Mouse (Mus musculus) left cerebral cortex, postnatal 14 days (tissue): ENCODE data around the gene Creb5. TPM values are rescaled to one million over a fixed set of nuclear protein-coding genes. Genes with fewer than 3 reads are reported as not detected.

Experiments
- DNase-seq, 2 experiments: peaks; one replicate each; pipeline ENCODE4 v3.0.0; 2021 to 2022; ENCODE audit warnings: low spot score in 2 of 2, mixed read lengths in 1 of 2
- intact Hi-C: fragments of 180-260 bp; cut with DNase I; formaldehyde crosslinking; loops from one replicate; pipeline ENCODE4 v1.15.1; 2025
- total RNA-seq, 2 experiments: library from RNA; stranded (reverse); gene quantifications; 2 replicates each; pipeline ENCODE4 v1.2.3; 2021

The Creb5 gene
- total RNA-seq, 2 experiments from 2014 or later: 3.8 to 4.0 TPM

DNA sequence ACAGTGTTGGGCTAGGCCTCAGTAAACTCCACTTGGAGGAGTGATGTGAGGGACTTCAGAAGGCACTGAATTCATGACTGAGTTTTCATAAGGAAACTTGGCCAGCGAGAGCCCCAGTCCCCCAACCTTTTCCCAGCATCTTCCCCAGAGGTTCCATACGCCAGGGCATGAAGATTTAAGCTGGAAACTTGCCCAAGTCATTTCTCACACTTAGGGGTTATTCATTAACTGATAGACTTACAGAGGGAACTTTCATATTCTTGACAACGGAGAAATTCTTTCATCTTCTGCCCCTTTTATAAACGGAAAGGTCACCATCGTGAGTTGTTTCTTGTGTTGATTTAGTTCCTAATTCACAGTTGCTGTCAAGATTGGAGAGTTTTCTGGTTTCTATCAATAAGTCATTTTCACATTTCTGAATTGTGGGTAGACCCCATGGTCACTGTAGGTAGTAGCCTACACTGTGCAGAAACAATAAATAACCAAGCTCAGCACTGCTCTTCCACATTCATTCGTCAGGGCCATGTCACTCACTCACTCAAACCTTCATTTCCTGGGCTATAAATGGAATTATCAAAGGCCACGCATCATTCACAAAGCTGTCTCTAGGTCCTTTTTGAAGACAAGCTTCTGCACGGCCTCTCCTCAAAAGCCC is 366.8 kb downstream of the Creb5 start:
- no peak for DNase-seq
- intact Hi-C loops: no loop called here

GRCm38 (mm10) chr6:53654361-53654824 is 367.3 kb downstream of the Creb5 start:
- intact Hi-C loops: no loop called here
- peak; percentile 39 to 49 for DNase-seq

DNA sequence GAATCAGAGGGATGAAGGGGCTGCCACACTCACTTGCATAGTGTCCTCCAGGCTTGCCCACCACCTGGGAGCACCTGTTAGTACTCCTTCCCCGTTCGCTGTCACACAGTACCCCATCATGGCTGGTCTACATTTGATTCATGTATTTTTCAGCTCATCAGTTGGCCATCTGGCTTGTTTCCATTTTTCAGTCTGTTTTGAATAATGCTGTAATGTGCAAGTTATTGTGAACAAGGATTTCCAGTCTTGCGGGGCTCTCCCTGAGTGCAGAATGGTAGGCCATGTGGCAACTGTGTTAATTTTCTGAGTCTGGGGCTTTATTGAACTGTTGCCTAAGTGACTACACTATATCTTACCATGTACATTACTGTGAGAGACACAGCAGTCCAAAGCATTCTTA is 369.4 kb downstream of the Creb5 start:
- intact Hi-C loops: no loop called here

DNA sequence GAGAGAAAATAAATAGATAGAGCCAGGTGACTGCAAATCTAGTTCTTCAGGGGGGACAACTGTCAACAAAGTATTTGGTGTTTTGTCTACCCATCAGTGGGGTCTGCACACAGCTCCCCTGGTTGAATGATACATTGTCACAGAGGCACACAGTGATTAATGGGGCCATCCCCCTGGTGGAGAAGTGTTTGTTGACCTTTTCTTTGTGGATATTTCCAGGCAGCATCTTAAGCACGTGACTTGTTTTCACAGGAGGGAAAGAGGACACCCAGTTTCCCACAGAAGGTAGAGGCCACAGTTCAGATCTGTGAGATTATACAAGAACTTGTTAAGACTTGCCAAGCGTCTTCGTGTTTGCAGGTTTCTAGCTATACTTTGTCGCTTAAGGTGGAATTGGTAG is 370.4 kb downstream of the Creb5 start:
- intact Hi-C loops: no loop called here
- DNase-seq: no peak

More for the DNA sequence above, 369.4 kb downstream of the Creb5 start:
- no peak for DNase-seq

GRCm38 (mm10) chr6:53662858-53663833 is 376.1 kb downstream of the Creb5 start:
- DNase-seq: no peak

DNA sequence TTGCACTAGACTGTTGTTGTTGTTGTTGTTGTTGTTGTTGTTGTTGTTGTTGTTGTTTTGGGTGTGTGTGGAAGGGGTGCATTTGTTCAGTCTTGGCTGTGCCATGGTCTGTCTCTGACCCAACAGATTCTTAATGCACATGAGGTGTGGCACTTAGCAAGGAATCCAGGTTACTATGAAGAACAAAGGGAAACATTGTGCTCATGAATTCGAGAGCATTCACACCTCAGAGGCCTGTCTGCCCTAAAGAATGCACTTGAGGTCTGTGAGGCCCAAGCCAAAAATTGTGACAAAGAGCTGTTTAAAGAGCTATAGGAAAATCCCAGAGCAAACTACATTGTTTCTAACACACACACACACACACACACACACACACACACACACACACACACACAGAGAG is 377.7 kb downstream of the Creb5 start:
- intact Hi-C loops: no loop called here
- DNase-seq: no peak

More at GRCm38 (mm10) chr6:53662858-53663833, 376.1 kb downstream of the Creb5 start:
- intact Hi-C loops: no loop called here

DNA sequence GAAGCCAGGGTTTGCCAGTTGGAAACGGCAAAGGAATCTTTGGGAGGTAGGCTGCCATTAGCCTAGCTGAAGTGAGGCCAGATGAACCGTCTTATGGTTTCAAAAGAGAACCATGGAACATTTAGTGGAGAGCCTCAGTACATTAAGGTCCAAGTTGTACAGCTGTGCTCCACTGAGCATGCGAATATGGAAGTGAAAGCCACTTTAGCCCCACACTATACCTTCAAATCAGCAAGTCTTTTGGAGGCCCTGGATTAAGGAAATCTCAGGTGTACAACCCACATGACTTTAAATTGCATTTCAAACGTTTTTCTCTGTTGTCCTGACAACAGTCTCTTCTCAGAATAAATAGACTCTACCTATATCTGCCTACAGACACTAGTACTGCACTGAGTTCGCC is 379.4 kb downstream of the Creb5 start:
- intact Hi-C loops: no loop called here
- no peak for DNase-seq

- DNase-seq: no peak
- intact Hi-C loops: no loop called here
Measured at GRCm38 (mm10) chr6:53678307-53678706, 391.2 kb downstream of the Creb5 start.

DNA sequence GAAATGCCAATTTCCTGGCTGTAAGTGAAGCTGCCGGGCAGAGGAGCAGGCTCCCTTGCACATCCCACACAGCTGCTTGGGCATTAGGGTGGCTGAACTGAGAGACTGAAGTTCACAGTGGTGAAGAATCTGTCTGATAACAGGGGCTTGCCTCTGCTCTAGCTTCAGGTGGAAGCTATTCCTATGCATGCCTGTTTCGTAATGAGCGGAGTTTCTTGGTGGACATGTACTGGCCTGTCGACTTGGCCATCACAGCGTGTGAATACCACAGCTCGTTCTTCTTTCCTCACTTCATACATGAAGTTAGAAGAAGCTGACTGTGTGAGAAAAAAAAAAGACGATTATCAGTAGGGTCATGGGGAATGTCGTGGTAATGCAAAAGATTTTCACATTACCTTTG is 393.0 kb downstream of the Creb5 start:
- intact Hi-C loops: no loop called here
- no peak for DNase-seq

- intact Hi-C loops: no loop called here
- no peak for DNase-seq
Measured at GRCm38 (mm10) chr6:53684416-53684815, 397.3 kb downstream of the Creb5 start.

DNA sequence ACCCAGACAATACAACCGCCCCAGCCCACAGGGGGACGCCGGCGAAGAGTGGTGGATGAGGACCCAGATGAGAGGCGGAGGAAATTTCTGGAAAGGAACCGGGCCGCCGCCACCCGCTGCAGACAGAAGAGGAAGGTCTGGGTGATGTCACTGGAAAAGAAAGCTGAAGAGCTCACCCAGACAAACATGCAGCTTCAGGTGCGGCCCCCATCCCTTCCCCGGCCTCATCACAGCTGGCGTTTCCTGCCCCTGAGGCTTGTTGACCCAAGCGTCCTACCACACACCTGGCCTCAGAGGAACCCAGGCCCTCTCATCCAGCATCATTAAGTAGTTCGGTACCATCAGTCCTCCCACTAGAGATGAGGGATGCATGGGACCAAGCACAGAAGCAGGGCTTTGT is 398.3 kb downstream of the Creb5 start:
- intact Hi-C loops: no loop called here
- DNase-seq: no peak

DNA sequence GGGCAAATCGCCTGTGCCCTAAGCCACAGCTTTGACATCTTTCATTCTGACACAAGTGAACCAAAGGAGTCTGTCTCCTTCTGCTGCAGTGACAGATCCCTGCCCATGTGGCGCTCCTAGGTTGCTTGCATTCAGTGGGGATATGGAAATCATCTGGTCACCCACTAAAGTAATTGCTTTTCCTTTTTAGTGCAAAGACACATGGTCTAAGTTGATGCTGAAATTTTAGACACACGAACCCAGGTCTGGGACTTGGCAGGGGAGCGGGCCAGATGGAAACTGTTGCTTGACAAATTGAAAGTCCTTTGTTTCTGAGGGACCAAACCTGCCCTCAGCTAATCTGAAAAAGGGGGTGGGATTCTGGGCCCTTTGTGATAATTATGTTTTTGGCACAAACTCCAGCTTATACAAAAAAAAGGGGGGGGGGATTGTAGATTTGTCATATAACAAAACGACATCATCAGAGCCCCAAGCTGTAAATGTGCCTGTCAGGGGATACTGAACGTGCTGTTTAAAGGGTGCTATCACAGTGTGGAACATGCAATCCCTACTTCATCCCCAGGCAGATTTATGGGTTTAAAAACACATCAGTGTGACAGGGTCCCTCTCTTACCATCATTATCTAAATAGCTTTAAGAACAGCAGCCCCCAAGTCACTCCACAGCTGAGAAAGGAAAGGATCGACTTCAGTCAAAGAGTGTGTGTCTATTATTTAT is 401.9 kb downstream of the Creb5 start:
- intact Hi-C loops: no loop called here
- DNase-seq: no peak

DNA sequence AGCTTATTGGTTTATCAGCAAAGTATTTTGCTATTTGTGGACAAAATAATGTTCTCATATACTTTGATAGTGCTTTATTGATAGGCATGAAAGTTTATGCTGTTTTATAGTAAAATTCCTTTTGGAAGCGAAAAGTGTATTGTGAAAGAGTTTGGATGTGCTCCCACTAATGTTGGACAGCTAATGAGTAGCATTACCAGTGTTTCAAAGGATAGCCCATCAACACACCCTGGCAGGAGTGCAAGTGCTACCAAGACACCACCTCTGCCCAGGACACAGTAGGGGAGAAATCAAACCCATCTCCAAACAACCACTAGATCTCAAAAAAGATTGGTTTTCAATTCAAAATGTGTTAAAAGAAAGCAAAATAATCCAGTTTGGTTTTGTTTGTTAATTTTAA is 403.9 kb downstream of the Creb5 start:
- DNase-seq: no peak
- intact Hi-C loops: no loop called here

DNA sequence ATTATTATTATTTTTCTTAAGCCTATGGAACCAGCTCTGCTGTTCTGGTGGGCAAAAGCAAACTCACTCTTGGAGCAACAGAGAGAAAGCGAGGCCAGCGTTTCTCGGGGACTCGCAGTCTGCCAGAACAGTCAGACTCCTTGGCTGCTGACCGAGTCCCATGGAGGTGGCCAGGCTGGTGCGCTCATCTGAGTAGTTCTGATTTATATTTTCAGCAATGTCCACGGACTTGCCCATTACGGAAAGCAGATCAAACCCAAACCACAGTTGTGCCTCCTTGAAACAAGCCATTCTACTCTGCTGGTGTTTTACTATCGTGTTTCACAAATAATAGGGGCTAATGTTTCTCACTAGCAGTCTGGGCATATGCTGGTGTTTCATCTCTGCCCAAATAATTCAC is 408.1 kb downstream of the Creb5 start:
- DNase-seq: no peak
- intact Hi-C loops: no loop called here

GRCm38 (mm10) chr6:53696471-53696870 is 409.4 kb downstream of the Creb5 start:
- intact Hi-C loops: no loop called here
- no peak for DNase-seq

GRCm38 (mm10) chr6:53696921-53697320 is 409.9 kb downstream of the Creb5 start:
- intact Hi-C loops: no loop called here
- peak; percentile 18 to 33 for DNase-seq

DNA sequence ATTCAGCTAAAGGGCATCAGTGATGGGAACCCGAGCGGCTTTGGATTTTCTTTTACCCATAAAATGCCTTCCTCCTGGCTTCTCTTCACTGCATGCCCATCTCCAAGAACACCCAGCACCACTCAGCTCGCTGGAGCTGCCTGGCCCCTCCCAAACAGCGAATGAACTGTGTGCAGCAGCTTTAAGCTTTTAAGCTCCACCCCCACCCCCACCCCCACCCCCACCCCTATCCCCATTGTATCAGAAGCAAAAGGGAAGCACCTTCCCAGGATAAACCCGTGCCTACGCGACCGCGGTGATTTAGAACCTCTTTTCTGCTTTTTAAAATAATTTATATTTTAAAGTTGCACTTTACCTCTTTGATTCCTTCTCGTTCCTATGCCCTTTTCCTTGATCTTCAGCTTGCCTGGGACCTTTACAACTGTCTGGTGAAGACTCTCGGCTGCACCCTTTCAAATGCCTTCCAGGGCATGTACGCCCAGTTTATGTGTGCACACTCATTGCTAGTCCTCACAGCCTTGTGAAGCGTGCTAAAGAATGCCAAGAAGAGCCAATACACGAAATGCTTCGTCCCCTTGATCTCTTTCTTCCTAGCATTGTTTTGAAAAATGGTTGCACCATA is 411.2 kb downstream of the Creb5 start:
- intact Hi-C loops: no loop called here
- DNase-seq: peak in 1 of 2 experiments; percentile 19

GRCm38 (mm10) chr6:53704440-53704839 is 417.4 kb downstream of the Creb5 start:
- intact Hi-C loops: no loop called here
- DNase-seq: no peak

GRCm38 (mm10) chr6:53706604-53707330 is 419.7 kb downstream of the Creb5 start:
- intact Hi-C loops: no loop called here
- no peak for DNase-seq
